Mouse (Mus musculus) C2C12 (cell line): ENCODE data around the gene Hip1r. TPM values are rescaled to one million over a fixed set of nuclear protein-coding genes. Genes with fewer than 3 reads are reported as not detected.

ENCODE experiments used
- H3K27me3 ChIP-seq: one replicate; pipeline ENCODE4 v1.6.1; 2011; ENCODE audit not compliant: control insufficient read depth, insufficient read depth, insufficient read length
- H3K36me3 ChIP-seq: one replicate; pipeline ENCODE4 v1.6.1; 2011; ENCODE audit not compliant: control insufficient read depth, insufficient read depth
- H3K4me3 ChIP-seq: one replicate; pipeline ENCODE4 v1.5.1; 2011; ENCODE audit warnings: mild to moderate bottlenecking, control low read depth; ENCODE audit not compliant: poor library complexity, insufficient read depth, severe bottlenecking
- H3K79me2 ChIP-seq: one replicate; pipeline ENCODE4 v1.6.1; 2011; ENCODE audit not compliant: control insufficient read depth, insufficient read depth
- H3K79me3 ChIP-seq: one replicate; pipeline ENCODE4 v1.6.1; 2011; ENCODE audit warnings: low read depth, control low read depth
- H3ac ChIP-seq: one replicate; pipeline ENCODE3; 2011; ENCODE audit warnings: low read depth; ENCODE audit not compliant: control insufficient read depth, insufficient read length
- CEBPB ChIP-seq: IDR thresholded peaks from one replicate; pipeline ENCODE4 v1.6.1; 2011; ENCODE audit warnings: low read depth, mild to moderate bottlenecking, control low read depth, moderate library complexity
- CTCF ChIP-seq: IDR thresholded peaks from one replicate; pipeline ENCODE4 v1.5.1; 2011; ENCODE audit not compliant: control insufficient read depth, insufficient read depth, insufficient read length
- FOSL1 ChIP-seq: IDR thresholded peaks from one replicate; pipeline ENCODE4 v1.8.0; 2011; ENCODE audit warnings: mild to moderate bottlenecking, low read length; ENCODE audit not compliant: poor library complexity, insufficient read depth, severe bottlenecking
- MAX ChIP-seq: IDR thresholded peaks from one replicate; pipeline ENCODE4 v1.6.1; 2011; ENCODE audit warnings: mild to moderate bottlenecking, control low read depth
- MYOD1 ChIP-seq: IDR thresholded peaks from one replicate; pipeline ENCODE4 v1.6.1; 2011; ENCODE audit warnings: low read depth; ENCODE audit not compliant: control insufficient read depth, insufficient read length
- MYOG ChIP-seq: IDR thresholded peaks from one replicate; pipeline ENCODE4 v1.6.1; 2011; ENCODE audit not compliant: control insufficient read depth, insufficient read length; ENCODE audit errors: extremely low read depth
- USF1 ChIP-seq: IDR thresholded peaks from one replicate; pipeline ENCODE4 v1.6.1; 2011; ENCODE audit warnings: low read depth, mild to moderate bottlenecking, control low read depth, moderate library complexity
- polyA plus RNA-seq: library from polyadenylated mRNA; unstranded; fragments of >200 nt; fragmentation: generic; extraction: Trizol; gene quantifications from one replicate; pipeline ENCODE4 v1.2.1, GENCODE M21; 2012; ENCODE audit warnings: missing spikeins

Hip1r gene
- polyA plus RNA-seq, 1 experiment, result 24.3 TPM

GRCm38 (mm10) chr5:124022365-124022764 lies 48.9 kb downstream of the Hip1r start:
- no peak for TF ChIP-seq MYOD1
- Histone ChIP-seq H3K79me3 (peaks cover 99% of the 10 kb centered on the region), H3K27me3 (no peaks in the 10 kb centered on the region), H3ac (no peak overlapping the region), H3K36me3 (peaks cover 49% of the 10 kb centered on the region), H3K79me2 (peaks cover 100% of the 10 kb centered on the region), H3K4me3 (no peak overlapping the region)

- Histone ChIP-seq H3K36me3 (peaks cover 40% of the 10 kb centered on the region), H3K79me2 (peaks cover 100% of the 10 kb centered on the region), H3K79me3 (peaks cover 99% of the 10 kb centered on the region), H3ac (no peak overlapping the region), H3K27me3 (no peaks in the 10 kb centered on the region), H3K4me3 (no peak overlapping the region)
- TF ChIP-seq MYOG (no peak), MAX (no peak), MYOD1 (no peak), FOSL1 (no peak), CTCF (no peak), CEBPB (no peak), USF1 (no peak)
Observed at GRCm38 (mm10) chr5:124024677-124025076, 51.2 kb downstream of the Hip1r start.

- TF ChIP-seq CTCF (no peak), CEBPB (no peak), MAX (no peak), MYOG (no peak), USF1 (no peak)
- Histone ChIP-seq H3K36me3 (peaks cover 40% of the 10 kb centered on the region), H3K27me3 (no peaks in the 10 kb centered on the region), H3ac (no peak overlapping the region), H3K4me3 (no peak overlapping the region), H3K79me2 (peaks cover 100% of the 10 kb centered on the region), H3K79me3 (peaks cover 99% of the 10 kb centered on the region)
Observed at GRCm38 (mm10) chr5:124025146-124025545, 51.7 kb downstream of the Hip1r start.

GRCm38 (mm10) chr5:124025587-124026441 lies 52.4 kb downstream of the Hip1r start:
- TF ChIP-seq FOSL1 (no peak), CEBPB (no peak), CTCF (no peak), MAX (no peak), MYOG (no peak), MYOD1 (no peak), USF1 (no peak)
- H3K4me3 ChIP-seq, result no peak overlapping the region

GRCm38 (mm10) chr5:124026568-124026967 lies 53.1 kb downstream of the Hip1r start:
- no peaks in the 10 kb centered on the region for H3K27me3 ChIP-seq
- no peak overlapping the region for H3K4me3 ChIP-seq
- H3ac ChIP-seq, result no peak overlapping the region
- H3K79me2 ChIP-seq, result peaks cover 100% of the 10 kb centered on the region
- TF ChIP-seq MYOG (no peak), MYOD1 (no peak), FOSL1 (no peak), MAX (no peak), USF1 (no peak), CEBPB (no peak), CTCF (no peak)
- peaks cover 33% of the 10 kb centered on the region for H3K36me3 ChIP-seq
- peaks cover 99% of the 10 kb centered on the region for H3K79me3 ChIP-seq

More at GRCm38 (mm10) chr5:124025587-124026441, 52.4 kb downstream of the Hip1r start:
- H3K27me3 ChIP-seq, result no peaks in the 10 kb centered on the region
- H3K79me3 ChIP-seq, result peaks cover 99% of the 10 kb centered on the region
- H3K36me3 ChIP-seq, result peaks cover 35% of the 10 kb centered on the region
- H3K79me2 ChIP-seq, result peaks cover 100% of the 10 kb centered on the region
- H3ac ChIP-seq, result no peak overlapping the region

GRCm38 (mm10) chr5:124027702-124028470 lies 54.5 kb downstream of the Hip1r start:
- Histone ChIP-seq H3K79me3 (peaks cover 90% of the 10 kb centered on the region), H3ac (no peak overlapping the region), H3K27me3 (no peaks in the 10 kb centered on the region), H3K36me3 (peaks cover 21% of the 10 kb centered on the region), H3K79me2 (peaks cover 93% of the 10 kb centered on the region), H3K4me3 (no peak overlapping the region)
- TF ChIP-seq USF1 (no peak), MYOG (no peak)
